Mouse (Mus musculus): Measurements from ENCODE around the gene Slco4a1. TPM values are rescaled to one million over a fixed set of nuclear protein-coding genes. Genes with fewer than 3 reads are reported as not detected.

Slco4a1 gene
- polyA plus RNA-seq, 1 experiment from 2014 or later: 3.3 TPM

DNA sequence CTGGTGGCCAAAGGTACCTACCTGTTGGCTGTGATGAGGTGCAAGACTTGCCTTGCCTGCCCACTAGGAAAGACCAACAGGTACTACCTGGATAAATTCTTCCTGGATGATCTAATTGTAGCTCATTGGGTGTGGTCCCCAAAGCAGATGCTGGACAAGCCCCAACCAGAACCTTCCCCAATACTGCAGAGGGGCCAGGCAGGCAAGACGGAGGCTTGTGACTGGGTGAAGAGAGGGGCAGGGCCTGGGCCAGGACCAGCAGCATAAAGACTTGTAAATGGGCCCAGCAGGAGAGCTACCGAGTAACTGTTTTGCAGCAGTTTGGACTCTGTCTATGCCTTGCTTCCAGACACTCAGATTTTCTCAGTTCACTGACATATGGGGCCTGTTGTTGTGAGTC is 1.6 kb downstream of the Slco4a1 start:
- Histone ChIP-seq H3K4me2 (replicated peaks; ENCODE audit: low read depth, low read length) (no peak overlapping the region), H3K9ac (ENCODE audit: low read depth, low read length) (no peak overlapping the region), H3K36me3 (ENCODE audit: control insufficient read depth, insufficient read depth, low read length) (no peaks in the 10 kb centered on the region), H3K27me3 (ENCODE audit: control insufficient read depth, insufficient read depth, low read length) (peaks cover 11% of the 10 kb centered on the region), H3K27ac (ENCODE audit: low read depth, low read length) (no peak overlapping the region), H3K4me1 (replicated peaks; ENCODE audit: control insufficient read depth, insufficient read depth, low read length) (peaks cover 4% of the 10 kb centered on the region), H3K4me3 (ENCODE audit: low read depth, low read length) (no peak overlapping the region), H3K9me3 (ENCODE audit: control insufficient read depth, low read length) (no peaks in the 10 kb centered on the region)
- WGBS: 28% methylated on average over 2 of the region's 2 CpGs
- ATAC-seq (ENCODE audit: low FRiP score) (no peak), DNase-seq (ENCODE audit: low spot score) (no peak)

DNA sequence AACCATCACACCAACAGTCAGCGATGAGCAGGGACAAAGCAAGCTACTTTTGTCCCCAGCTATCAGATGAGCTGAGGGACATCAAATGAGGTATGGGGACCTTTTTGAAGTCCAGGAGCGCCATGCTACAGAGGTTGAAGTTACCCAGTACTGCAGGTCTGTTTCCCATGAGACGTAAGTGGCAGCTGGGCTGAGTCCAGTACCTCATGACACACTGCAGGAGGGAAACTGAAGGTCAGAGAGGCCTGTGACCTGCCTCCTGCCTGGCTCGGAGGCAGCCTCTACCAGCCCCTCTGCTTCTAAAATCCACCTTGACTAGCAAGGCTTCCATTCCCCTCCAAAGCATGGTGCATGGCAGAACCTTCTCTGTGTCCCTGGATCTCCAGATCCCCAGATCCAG is 3.4 kb downstream of the Slco4a1 start:
- H3K9me3 ChIP-seq (ENCODE audit: control insufficient read depth, low read length): no peaks in the 10 kb centered on the region
- H3K27me3 ChIP-seq (ENCODE audit: control insufficient read depth, insufficient read depth, low read length): peaks cover 11% of the 10 kb centered on the region
- H3K27ac ChIP-seq (ENCODE audit: low read depth, low read length): no peak overlapping the region
- ATAC-seq (ENCODE audit: low FRiP score) (no peak), DNase-seq (ENCODE audit: low spot score) (no peak)
- H3K4me1 ChIP-seq (replicated peaks; ENCODE audit: control insufficient read depth, insufficient read depth, low read length): peaks cover 4% of the 10 kb centered on the region
- no peak overlapping the region for H3K4me3 ChIP-seq (ENCODE audit: low read depth, low read length)
- WGBS: 75% methylated on average over 4 of the region's 4 CpGs
- H3K4me2 ChIP-seq (replicated peaks; ENCODE audit: low read depth, low read length): no peak overlapping the region
- H3K36me3 ChIP-seq (ENCODE audit: control insufficient read depth, insufficient read depth, low read length): no peaks in the 10 kb centered on the region
- H3K9ac ChIP-seq (ENCODE audit: low read depth, low read length): no peak overlapping the region

DNA sequence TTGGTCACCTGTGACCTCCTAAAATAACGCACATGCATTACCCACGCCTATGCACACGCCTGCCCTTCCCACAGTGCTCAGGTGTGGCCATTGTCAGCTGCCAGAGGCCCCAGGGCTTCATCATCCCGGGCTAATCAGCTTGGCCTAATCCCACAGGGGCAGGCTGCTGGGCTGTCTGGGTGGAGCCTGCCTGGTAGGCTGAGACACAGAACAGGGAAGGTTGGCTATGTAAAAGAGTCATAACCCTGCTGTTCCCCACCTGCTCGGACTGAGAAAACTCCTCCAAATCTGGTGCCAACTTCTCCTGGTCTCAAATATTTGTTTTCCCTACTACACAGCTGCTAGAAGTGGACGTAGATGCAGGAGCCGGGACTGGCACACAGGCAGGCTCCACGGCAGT is 4.8 kb downstream of the Slco4a1 start:
- Histone ChIP-seq H3K4me3 (ENCODE audit: low read depth, low read length) (no peak overlapping the region), H3K36me3 (ENCODE audit: control insufficient read depth, insufficient read depth, low read length) (no peaks in the 10 kb centered on the region), H3K9ac (ENCODE audit: low read depth, low read length) (no peak overlapping the region), H3K9me3 (ENCODE audit: control insufficient read depth, low read length) (no peaks in the 10 kb centered on the region), H3K4me1 (replicated peaks; ENCODE audit: control insufficient read depth, insufficient read depth, low read length) (peaks cover 3% of the 10 kb centered on the region), H3K27ac (ENCODE audit: low read depth, low read length) (no peak overlapping the region), H3K4me2 (replicated peaks; ENCODE audit: low read depth, low read length) (no peak overlapping the region), H3K27me3 (ENCODE audit: control insufficient read depth, insufficient read depth, low read length) (peaks cover 9% of the 10 kb centered on the region)
- WGBS: 63% methylated on average over 8 of the region's 8 CpGs
- ATAC-seq (ENCODE audit: low FRiP score) (no peak), DNase-seq (ENCODE audit: low spot score) (no peak)

DNA sequence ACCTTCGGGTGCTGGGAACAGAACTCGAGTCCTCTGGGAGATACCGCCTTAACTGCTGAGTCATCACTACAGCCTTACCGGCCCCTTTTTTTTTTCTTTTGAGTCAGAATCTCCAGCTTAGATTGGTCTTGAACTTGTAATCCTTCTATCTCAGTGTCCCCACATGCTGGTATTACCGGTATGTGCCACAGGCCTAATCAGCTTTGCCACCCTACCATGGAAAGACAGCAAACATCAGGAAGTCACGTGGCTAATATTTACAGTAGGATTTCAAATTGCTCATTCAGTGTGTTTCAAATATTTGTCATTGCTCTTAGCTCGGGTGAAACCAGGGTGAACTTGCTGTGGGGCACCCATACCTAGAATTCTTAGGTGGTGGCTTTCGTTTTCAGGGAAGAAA is 6.5 kb downstream of the Slco4a1 start:
- ATAC-seq (ENCODE audit: low FRiP score): no peak
- H3K27ac ChIP-seq (ENCODE audit: low read depth, low read length): no peak overlapping the region
- no peak for DNase-seq (ENCODE audit: low spot score)

DNA sequence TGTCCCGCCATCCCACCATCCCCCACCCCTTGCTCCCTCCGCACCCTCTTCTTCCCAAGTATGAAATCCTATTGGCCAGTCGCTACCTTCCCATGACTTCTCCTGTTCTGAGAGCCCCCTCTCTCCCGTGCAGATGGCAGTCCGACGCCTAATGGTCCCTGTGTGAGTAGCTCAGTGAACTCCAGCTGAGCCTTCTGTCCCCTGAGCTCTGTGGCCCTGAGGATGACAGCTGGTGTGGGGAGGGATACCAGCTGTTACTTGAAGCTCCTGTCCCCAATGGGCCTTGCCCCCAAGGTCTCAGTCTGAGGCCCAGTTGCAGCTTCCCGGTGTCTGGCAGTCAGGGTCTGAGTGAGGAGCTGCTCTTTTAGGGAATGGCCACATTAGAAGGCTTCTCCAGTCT is 10.5 kb downstream of the Slco4a1 start:
- no peaks in the 10 kb centered on the region for H3K36me3 ChIP-seq (ENCODE audit: control insufficient read depth, insufficient read depth, low read length)
- H3K4me2 ChIP-seq (replicated peaks; ENCODE audit: low read depth, low read length): no peak overlapping the region
- H3K4me1 ChIP-seq (replicated peaks; ENCODE audit: control insufficient read depth, insufficient read depth, low read length): 0 out of 2 replicates have a peak, but pooled peaks cover 2% of the 10 kb centered on the region
- H3K4me3 ChIP-seq (ENCODE audit: low read depth, low read length): no peak overlapping the region
- no peaks in the 10 kb centered on the region for H3K27me3 ChIP-seq (ENCODE audit: control insufficient read depth, insufficient read depth, low read length)
- no peak overlapping the region for H3K9ac ChIP-seq (ENCODE audit: low read depth, low read length)
- ATAC-seq (ENCODE audit: low FRiP score): peak; percentile 66
- peak; percentile 57 for DNase-seq (ENCODE audit: low spot score)
- H3K9me3 ChIP-seq (ENCODE audit: control insufficient read depth, low read length): no peaks in the 10 kb centered on the region
- WGBS: 49% methylated on average over 7 of the region's 7 CpGs
- 0 out of 2 replicates have a peak overlapping the region, but pooled peaks have one; percentile 18 for H3K27ac ChIP-seq (ENCODE audit: low read depth, low read length)

More for the DNA sequence above, 6.5 kb downstream of the Slco4a1 start:
- Histone ChIP-seq H3K9ac (ENCODE audit: low read depth, low read length) (no peak overlapping the region), H3K4me3 (ENCODE audit: low read depth, low read length) (no peak overlapping the region), H3K9me3 (ENCODE audit: control insufficient read depth, low read length) (no peaks in the 10 kb centered on the region), H3K27me3 (ENCODE audit: control insufficient read depth, insufficient read depth, low read length) (peaks cover 3% of the 10 kb centered on the region), H3K36me3 (ENCODE audit: control insufficient read depth, insufficient read depth, low read length) (no peaks in the 10 kb centered on the region), H3K4me2 (replicated peaks; ENCODE audit: low read depth, low read length) (no peak overlapping the region), H3K4me1 (replicated peaks; ENCODE audit: control insufficient read depth, insufficient read depth, low read length) (peaks cover 2% of the 10 kb centered on the region; the same call in 1 of the 2 replicates)
- 87% methylated on average over 8 of the region's 8 CpGs for WGBS

DNA sequence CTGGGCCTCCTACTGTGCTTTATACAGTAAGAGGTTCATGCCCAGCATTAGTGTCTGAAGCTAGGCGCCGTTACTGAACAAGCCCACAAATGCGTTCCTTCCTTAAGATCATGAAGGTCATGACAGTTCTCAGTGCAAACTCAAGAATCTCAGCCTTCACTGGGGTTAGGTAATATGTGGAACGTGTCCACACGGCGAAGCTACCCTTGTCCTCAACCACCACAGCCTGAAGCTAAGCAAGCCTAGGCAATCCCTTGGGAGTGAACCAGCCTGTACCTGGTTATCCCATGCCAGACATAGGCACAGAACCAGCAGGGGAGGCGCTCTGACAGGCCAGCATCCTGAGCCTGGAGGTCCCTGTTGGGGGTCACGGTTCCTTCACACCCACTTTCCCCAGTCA is 12.8 kb downstream of the Slco4a1 start:
- Histone ChIP-seq H3K9me3 (ENCODE audit: control insufficient read depth, low read length) (no peaks in the 10 kb centered on the region), H3K4me2 (replicated peaks; ENCODE audit: low read depth, low read length) (no peak overlapping the region), H3K9ac (ENCODE audit: low read depth, low read length) (no peak overlapping the region), H3K36me3 (ENCODE audit: control insufficient read depth, insufficient read depth, low read length) (no peaks in the 10 kb centered on the region), H3K27me3 (ENCODE audit: control insufficient read depth, insufficient read depth, low read length) (no peaks in the 10 kb centered on the region), H3K4me1 (replicated peaks; ENCODE audit: control insufficient read depth, insufficient read depth, low read length) (0 out of 2 replicates have a peak, but pooled peaks cover 2% of the 10 kb centered on the region), H3K27ac (ENCODE audit: low read depth, low read length) (no peak overlapping the region), H3K4me3 (ENCODE audit: low read depth, low read length) (no peak overlapping the region)
- ATAC-seq (ENCODE audit: low FRiP score) (no peak), DNase-seq (ENCODE audit: low spot score) (no peak)
- 89% methylated on average over 8 of the region's 8 CpGs for WGBS

DNA sequence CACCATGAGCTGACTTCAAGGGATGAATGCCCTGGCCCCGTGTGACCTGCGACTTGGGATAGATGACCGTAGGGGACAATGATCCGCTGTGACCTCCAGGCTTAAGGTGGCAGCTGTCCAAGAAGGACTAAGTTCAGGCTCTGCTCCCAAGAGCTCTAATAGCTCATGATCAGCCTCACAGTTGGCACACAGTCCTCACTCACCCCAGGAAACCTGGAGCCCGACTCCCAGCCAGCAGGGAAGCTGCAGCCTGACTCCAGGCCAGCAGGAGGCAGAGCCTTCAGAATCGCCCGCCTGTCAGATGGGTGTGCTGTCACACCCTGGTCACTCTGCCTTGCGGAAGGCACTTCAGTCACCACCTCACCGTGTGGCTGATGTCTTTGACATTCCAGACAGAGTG is 13.7 kb downstream of the Slco4a1 start:
- Histone ChIP-seq H3K27me3 (ENCODE audit: control insufficient read depth, insufficient read depth, low read length) (no peaks in the 10 kb centered on the region), H3K4me1 (replicated peaks; ENCODE audit: control insufficient read depth, insufficient read depth, low read length) (0 out of 2 replicates have a peak, but pooled peaks cover 2% of the 10 kb centered on the region), H3K36me3 (ENCODE audit: control insufficient read depth, insufficient read depth, low read length) (no peaks in the 10 kb centered on the region), H3K4me3 (ENCODE audit: low read depth, low read length) (no peak overlapping the region), H3K9ac (ENCODE audit: low read depth, low read length) (no peak overlapping the region), H3K9me3 (ENCODE audit: control insufficient read depth, low read length) (no peaks in the 10 kb centered on the region), H3K4me2 (replicated peaks; ENCODE audit: low read depth, low read length) (no peak overlapping the region), H3K27ac (ENCODE audit: low read depth, low read length) (no peak overlapping the region)
- ATAC-seq (ENCODE audit: low FRiP score) (no peak), DNase-seq (ENCODE audit: low spot score) (no peak)
- 68% methylated on average over 9 of the region's 9 CpGs for WGBS

DNA sequence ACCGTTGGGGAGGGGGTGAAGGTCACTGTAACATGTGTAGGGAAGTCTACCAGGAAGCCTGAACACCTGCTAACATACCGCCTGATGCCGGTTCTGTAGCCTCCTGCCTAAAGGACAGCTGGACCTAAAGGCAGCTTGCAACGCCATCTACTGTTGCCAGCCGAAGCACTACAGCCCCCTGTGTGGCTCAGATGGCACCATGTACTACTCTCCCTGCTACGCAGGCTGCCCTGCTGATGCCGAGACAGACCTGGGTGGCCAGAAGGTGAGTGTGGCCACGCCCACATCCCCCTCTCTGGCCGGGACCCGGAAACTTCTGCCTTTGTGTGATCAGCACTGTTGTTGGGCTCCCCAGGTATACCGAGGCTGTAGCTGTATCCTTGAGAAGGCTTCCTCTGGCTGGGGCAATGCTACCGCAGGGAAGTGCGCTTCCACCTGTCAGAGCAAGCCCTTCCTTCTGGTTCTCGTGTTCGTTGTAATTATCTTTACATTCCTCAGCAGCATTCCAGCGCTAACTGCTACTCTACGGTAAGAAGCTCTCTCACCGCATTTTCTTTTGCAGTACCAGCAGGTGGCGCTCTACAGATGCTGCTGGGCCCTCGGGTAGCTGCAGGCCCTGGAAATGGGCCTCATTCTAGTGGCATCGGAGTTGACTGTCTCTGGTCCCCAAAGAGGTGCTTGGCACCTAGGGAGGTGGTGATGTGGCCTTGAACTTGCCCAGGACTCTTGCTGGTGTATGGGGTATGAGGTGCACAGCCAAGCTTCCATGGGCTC is 16.4 kb downstream of the Slco4a1 start:
- Histone ChIP-seq H3K27me3 (ENCODE audit: control insufficient read depth, insufficient read depth, low read length) (no peaks in the 10 kb centered on the region), H3K36me3 (ENCODE audit: control insufficient read depth, insufficient read depth, low read length) (no peaks in the 10 kb centered on the region), H3K4me3 (ENCODE audit: low read depth, low read length) (no peak overlapping the region), H3K9me3 (ENCODE audit: control insufficient read depth, low read length) (no peaks in the 10 kb centered on the region), H3K27ac (ENCODE audit: low read depth, low read length) (no peak overlapping the region), H3K4me1 (replicated peaks; ENCODE audit: control insufficient read depth, insufficient read depth, low read length) (no peaks in the 10 kb centered on the region), H3K9ac (ENCODE audit: low read depth, low read length) (no peak overlapping the region), H3K4me2 (replicated peaks; ENCODE audit: low read depth, low read length) (no peak overlapping the region)
- ATAC-seq (ENCODE audit: low FRiP score): peak; percentile 50; the same call in 1 of the 2 replicates
- DNase-seq (ENCODE audit: low spot score): peak; percentile 70
- WGBS: 7% methylated on average over 21 of the region's 21 CpGs

GRCm38 (mm10) chr2:180473080-180473440 is 17.0 kb downstream of the Slco4a1 start:
- Histone ChIP-seq H3K9me3 (ENCODE audit: control insufficient read depth, low read length) (no peaks in the 10 kb centered on the region), H3K9ac (ENCODE audit: low read depth, low read length) (no peak overlapping the region), H3K4me1 (replicated peaks; ENCODE audit: control insufficient read depth, insufficient read depth, low read length) (no peaks in the 10 kb centered on the region), H3K4me2 (replicated peaks; ENCODE audit: low read depth, low read length) (no peak overlapping the region), H3K36me3 (ENCODE audit: control insufficient read depth, insufficient read depth, low read length) (no peaks in the 10 kb centered on the region), H3K4me3 (ENCODE audit: low read depth, low read length) (no peak overlapping the region), H3K27me3 (ENCODE audit: control insufficient read depth, insufficient read depth, low read length) (no peaks in the 10 kb centered on the region), H3K27ac (ENCODE audit: low read depth, low read length) (no peak overlapping the region)
- ATAC-seq (ENCODE audit: low FRiP score) (peak; percentile 83), DNase-seq (ENCODE audit: low spot score) (peak; percentile 84)
- WGBS: 43% methylated on average over 7 of the region's 7 CpGs

All from hindbrain, embryonic 11.5 days (tissue).